Mouse (Mus musculus) cerebellum, postnatal 25 days (tissue): ENCODE results near the gene Gnaq.

Experiments used
- DNase-seq, 2 experiments: peaks; one replicate each; pipeline ENCODE4 v3.0.0; 2021; ENCODE audit warnings: mixed read lengths in 2 of 2

Gene Gnaq

GRCm38 (mm10) chr19:16325911-16326310 is 193.3 kb downstream of the Gnaq start:
- DNase-seq = no peak

- DNase-seq = peak; percentile 43 to 58
Measured at GRCm38 (mm10) chr19:16327401-16328073, 194.9 kb downstream of the Gnaq start.

GRCm38 (mm10) chr19:16328074-16328850 is 195.6 kb downstream of the Gnaq start:
- DNase-seq = peak; percentile 87 to 93

GRCm38 (mm10) chr19:16329056-16329455 is 196.4 kb downstream of the Gnaq start:
- DNase-seq = no peak

- no peak for DNase-seq
Measured at GRCm38 (mm10) chr19:16329648-16330047, 197.0 kb downstream of the Gnaq start.

GRCm38 (mm10) chr19:16330161-16330560 is 197.5 kb downstream of the Gnaq start:
- DNase-seq = no peak

- no peak for DNase-seq
Measured at GRCm38 (mm10) chr19:16331047-16331446, 198.4 kb downstream of the Gnaq start.

GRCm38 (mm10) chr19:16337866-16338530 is 205.4 kb downstream of the Gnaq start:
- peak; percentile 49 to 67 for DNase-seq

- no peak for DNase-seq
Measured at GRCm38 (mm10) chr19:16339954-16340586, 207.4 kb downstream of the Gnaq start.

GRCm38 (mm10) chr19:16342702-16343101 is 210.1 kb downstream of the Gnaq start:
- DNase-seq = no peak

- DNase-seq = no peak
Measured at GRCm38 (mm10) chr19:16345516-16345915, 212.9 kb downstream of the Gnaq start.

- peak in 1 of 2 experiments; percentile 40 for DNase-seq
Measured at GRCm38 (mm10) chr19:16347037-16347436, 214.4 kb downstream of the Gnaq start.

GRCm38 (mm10) chr19:16353701-16354136 is 221.1 kb downstream of the Gnaq start:
- DNase-seq = no peak

- no peak for DNase-seq
Measured at GRCm38 (mm10) chr19:16358148-16358547, 225.5 kb downstream of the Gnaq start.

GRCm38 (mm10) chr19:16358905-16359304 is 226.3 kb downstream of the Gnaq start:
- DNase-seq = peak in 1 of 2 experiments; percentile 46

- no peak for DNase-seq
Measured at GRCm38 (mm10) chr19:16366465-16367063, 233.9 kb downstream of the Gnaq start.

GRCm38 (mm10) chr19:16367218-16367617 is 234.6 kb downstream of the Gnaq start:
- DNase-seq = no peak

GRCm38 (mm10) chr19:16371680-16372079 is 239.0 kb downstream of the Gnaq start:
- no peak for DNase-seq

GRCm38 (mm10) chr19:16372752-16373486 is 240.3 kb downstream of the Gnaq start:
- no peak for DNase-seq

- DNase-seq = no peak
Measured at GRCm38 (mm10) chr19:16375881-16376280, 243.2 kb downstream of the Gnaq start.

- no peak for DNase-seq
Measured at GRCm38 (mm10) chr19:16378565-16378964, 245.9 kb downstream of the Gnaq start.

- no peak for DNase-seq
Measured at GRCm38 (mm10) chr19:16379687-16380086, 247.1 kb downstream of the Gnaq start.
